Mouse (Mus musculus) olfactory bulb, adult 2 months (tissue): ENCODE data around the gene Slc15a2. TPM values are rescaled to one million over a fixed set of nuclear protein-coding genes. Genes with fewer than 3 reads are reported as not detected.

Experiments
- H3K27ac ChIP-seq: fragments of 200-500 bp; 2 replicates; pipeline ENCODE4 v1.5.1; 2012; ENCODE audit warnings: low read depth, low read length; ENCODE audit not compliant: insufficient read depth
- H3K4me1 ChIP-seq: fragments of 200-500 bp; 2 replicates; pipeline ENCODE4 v1.6.1; 2012; ENCODE audit warnings: low read length; ENCODE audit not compliant: control insufficient read depth, insufficient read depth
- H3K4me3 ChIP-seq: fragments of 200-500 bp; 2 replicates; pipeline ENCODE4 v1.5.1; 2012; ENCODE audit warnings: mild to moderate bottlenecking, low read depth, low read length, moderate library complexity; ENCODE audit not compliant: insufficient read depth
- CTCF ChIP-seq: fragments of 200-500 bp; IDR thresholded peaks from 2 replicates; pipeline ENCODE4 v1.5.1; 2012; ENCODE audit warnings: low read depth, mild to moderate bottlenecking, low read length, moderate library complexity; ENCODE audit not compliant: insufficient read depth
- POLR2A ChIP-seq: fragments of 200-500 bp; IDR thresholded peaks from 2 replicates; pipeline ENCODE4 v1.6.1; 2012; ENCODE audit warnings: mild to moderate bottlenecking, low read depth, low read length, moderate library complexity; ENCODE audit not compliant: insufficient read depth
- WGBS: fragments of 180-500 bp; shearing (Covaris S2); methylation state at CpG from one replicate; pipeline ENCODE4 v1.1.7; 2018; 5-methylcytosine and 5-hydroxymethylcytosine counted together
- polyA plus RNA-seq: library from polyadenylated mRNA; stranded (reverse); fragments of >200 nt; gene quantifications from 2 replicates; pipeline ENCODE4 v1.2.4, GENCODE M21; 2012; ENCODE audit warnings: low replicate concordance; ENCODE audit not compliant: missing spikeins, insufficient read depth, insufficient read length

Slc15a2 gene
- polyA plus RNA-seq, 1 experiment = not detected

DNA sequence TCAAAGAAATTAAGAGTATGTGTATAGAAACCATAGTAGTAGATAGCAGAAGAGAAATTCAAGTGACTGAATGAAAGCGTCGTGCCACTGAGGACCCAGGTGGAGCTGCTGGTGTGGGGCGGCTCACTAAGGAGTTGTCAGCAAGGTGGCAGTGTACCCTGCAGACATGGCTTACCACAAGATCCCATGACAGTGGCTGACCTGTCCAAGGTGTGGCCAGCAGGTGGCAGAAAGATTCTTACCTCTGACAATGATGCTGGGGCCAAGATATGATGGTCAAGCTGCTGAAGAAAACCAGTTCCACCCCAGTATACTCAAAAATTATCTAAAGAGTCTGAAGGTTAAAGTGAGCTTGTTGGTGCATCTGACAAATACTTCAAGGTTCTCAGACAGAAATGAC is 49.3 kb downstream of the Slc15a2 start:
- H3K4me3 ChIP-seq = no peak overlapping the region

GRCm38 (mm10) chr16:36733827-36734226 is 50.9 kb downstream of the Slc15a2 start:
- TF ChIP-seq CTCF (no peak), POLR2A (no peak)
- Histone ChIP-seq H3K4me3 (no peak overlapping the region), H3K4me1 (no peaks in the 10 kb centered on the region), H3K27ac (no peak overlapping the region)
- 25% methylated on average over 1 of the region's 1 CpGs for WGBS

More for the DNA sequence above, 49.3 kb downstream of the Slc15a2 start:
- TF ChIP-seq POLR2A (no peak), CTCF (no peak)
- Histone ChIP-seq H3K27ac (no peak overlapping the region), H3K4me1 (no peaks in the 10 kb centered on the region)
- WGBS = 80% methylated on average over 3 of the region's 3 CpGs

- no peak overlapping the region for H3K27ac ChIP-seq
- no peaks in the 10 kb centered on the region for H3K4me1 ChIP-seq
- TF ChIP-seq POLR2A = no peak
- TF ChIP-seq CTCF = no peak
- no peak overlapping the region for H3K4me3 ChIP-seq
Measured at GRCm38 (mm10) chr16:36732572-36732971, 52.2 kb downstream of the Slc15a2 start.

DNA sequence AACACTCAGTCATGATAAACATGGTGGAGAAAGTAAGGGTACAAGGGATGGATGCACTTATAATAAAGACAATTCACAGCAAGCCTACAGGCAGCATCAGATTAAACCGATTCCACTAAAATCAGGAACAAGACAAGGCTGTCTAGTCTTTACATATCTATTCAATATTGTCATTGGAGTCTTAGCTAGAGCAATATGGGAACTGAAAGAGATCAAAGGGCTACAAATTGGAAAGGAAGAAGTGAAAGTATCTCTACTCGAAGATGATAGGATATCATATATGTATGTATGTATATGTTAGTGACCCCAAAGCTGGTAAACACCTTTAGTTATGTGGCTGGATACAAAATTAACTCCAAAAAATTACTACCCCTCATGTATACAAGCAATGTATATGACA is 55.8 kb downstream of the Slc15a2 start:
- Histone ChIP-seq H3K4me1 (no peaks in the 10 kb centered on the region), H3K4me3 (no peak overlapping the region), H3K27ac (no peak overlapping the region)
- WGBS = 93% methylated on average over 2 of the region's 2 CpGs
- no peak for TF ChIP-seq POLR2A
- TF ChIP-seq CTCF = no peak

DNA sequence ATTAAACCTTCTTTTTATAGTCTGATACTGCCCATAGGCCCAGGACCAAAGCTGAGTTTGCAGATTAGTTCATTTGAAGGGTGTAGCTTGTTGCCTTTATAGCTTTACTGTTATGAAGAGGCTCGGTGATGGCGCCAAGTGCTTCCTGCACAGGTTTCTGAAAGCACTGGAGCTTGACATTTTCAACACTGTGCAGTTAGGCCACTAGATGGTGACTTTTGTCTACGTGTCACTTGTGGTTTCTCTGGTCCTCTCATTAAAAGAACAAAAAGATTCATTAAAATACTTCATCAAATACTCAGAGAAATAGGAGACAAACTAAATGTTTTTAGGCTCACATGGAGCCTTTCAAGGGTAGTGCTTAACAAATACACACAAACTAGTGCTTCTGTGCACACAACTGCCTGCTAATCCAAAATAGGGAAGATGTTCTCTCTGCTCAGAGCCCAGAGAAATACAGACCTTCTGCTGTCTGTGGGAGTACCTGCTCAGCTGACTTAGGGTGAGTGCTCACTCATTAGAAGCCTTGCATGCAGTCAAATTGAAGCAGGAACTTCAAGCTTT is 60.8 kb downstream of the Slc15a2 start:
- 55% methylated on average over 3 of the region's 3 CpGs for WGBS
- TF ChIP-seq CTCF (no peak), POLR2A (no peak)
- H3K4me3 ChIP-seq = no peak overlapping the region
- 0 out of 2 replicates have a peak, but pooled peaks cover 4% of the 10 kb centered on the region for H3K4me1 ChIP-seq
- H3K27ac ChIP-seq = no peak overlapping the region

DNA sequence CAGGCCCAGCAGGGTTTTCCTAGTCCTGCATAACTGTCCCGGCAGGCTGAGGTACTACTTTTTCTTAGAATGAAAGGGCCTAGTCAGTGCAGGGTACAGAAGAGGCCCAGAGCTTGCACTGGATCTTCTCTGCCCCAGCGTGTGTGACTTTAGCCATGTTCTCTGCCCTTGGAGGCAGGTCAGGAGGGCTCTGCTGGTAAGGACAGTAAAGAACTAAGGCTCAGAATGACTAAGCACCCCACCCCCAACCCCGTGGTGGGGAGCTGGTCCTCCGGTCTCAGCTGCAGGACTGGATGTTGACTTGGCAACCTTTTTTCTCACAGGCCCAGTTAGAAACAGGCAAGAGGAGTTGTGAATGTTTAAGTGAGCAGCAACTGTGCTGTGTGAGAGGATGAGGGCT is 62.0 kb downstream of the Slc15a2 start:
- 41% methylated on average over 4 of the region's 4 CpGs for whole genome bisulfite sequencing
- no peak overlapping the region for H3K4me3 ChIP-seq
- 0 out of 2 replicates have a peak, but pooled peaks cover 4% of the 10 kb centered on the region for H3K4me1 ChIP-seq
- H3K27ac ChIP-seq = no peak overlapping the region
- no peak for TF ChIP-seq POLR2A
- no peak for TF ChIP-seq CTCF

GRCm38 (mm10) chr16:36720194-36721055 is 64.3 kb downstream of the Slc15a2 start:
- no peak overlapping the region for H3K4me3 ChIP-seq
- no peak overlapping the region for H3K27ac ChIP-seq
- H3K4me1 ChIP-seq = 0 out of 2 replicates have a peak, but pooled peaks cover 4% of the 10 kb centered on the region
- 43% methylated on average over 13 of the region's 13 CpGs for WGBS
- TF ChIP-seq POLR2A = no peak
- no peak for TF ChIP-seq CTCF

GRCm38 (mm10) chr16:36718637-36719036 is 66.1 kb downstream of the Slc15a2 start:
- H3K4me1 ChIP-seq = 0 out of 2 replicates have a peak, but pooled peaks cover 4% of the 10 kb centered on the region
- H3K27ac ChIP-seq = no peak overlapping the region
- no peak overlapping the region for H3K4me3 ChIP-seq
- TF ChIP-seq CTCF = no peak
- TF ChIP-seq POLR2A = no peak

DNA sequence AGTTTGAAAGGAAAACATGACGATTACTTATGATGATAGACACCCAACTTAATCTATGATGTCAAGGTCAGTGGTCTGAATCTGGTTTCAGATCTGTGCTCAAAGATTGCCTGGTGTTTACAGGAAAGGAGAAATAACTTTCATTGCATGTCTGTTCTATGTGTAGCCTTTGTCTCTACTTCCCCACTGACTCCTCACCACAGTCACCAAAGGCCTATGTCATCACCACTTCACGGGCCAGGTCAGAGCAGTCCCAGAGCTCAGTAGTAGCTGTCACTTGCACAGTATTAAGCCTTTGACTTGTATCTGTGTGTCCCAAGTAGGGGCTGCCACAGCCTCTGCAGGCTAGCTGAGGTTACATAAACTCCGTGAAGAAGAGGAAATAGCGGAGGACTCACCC is 67.3 kb downstream of the Slc15a2 start:
- 92% methylated on average over 4 of the region's 4 CpGs for WGBS
- no peak overlapping the region for H3K27ac ChIP-seq
- no peaks in the 10 kb centered on the region for H3K4me1 ChIP-seq
- H3K4me3 ChIP-seq = no peak overlapping the region
- no peak for TF ChIP-seq POLR2A
- no peak for TF ChIP-seq CTCF

DNA sequence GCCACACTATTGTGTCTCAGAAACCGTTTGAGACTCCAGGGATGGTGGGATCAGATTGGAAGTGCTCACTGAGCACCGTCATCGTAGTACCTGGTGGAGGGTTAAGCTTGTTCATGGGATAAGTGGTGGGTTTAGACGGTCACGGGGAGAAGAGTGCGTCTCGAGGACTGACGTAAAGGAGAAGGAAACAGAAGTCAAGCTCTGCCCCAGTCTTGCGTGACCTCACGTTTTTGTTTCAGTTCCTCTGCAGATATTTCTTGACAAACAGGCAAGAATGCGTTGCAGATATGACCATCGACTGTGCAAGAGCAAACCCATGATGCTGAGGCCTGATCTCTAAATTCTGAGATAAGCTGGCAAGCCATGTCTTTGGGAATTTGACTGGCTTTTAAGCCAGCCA is 73.0 kb downstream of the Slc15a2 start:
- no peak for TF ChIP-seq POLR2A
- TF ChIP-seq CTCF = no peak
- H3K4me1 ChIP-seq = no peaks in the 10 kb centered on the region
- no peak overlapping the region for H3K27ac ChIP-seq
- H3K4me3 ChIP-seq = no peak overlapping the region
- WGBS = 94% methylated on average over 12 of the region's 12 CpGs
